Mouse (Mus musculus): Measurements from ENCODE around the gene Zic1.
A peak's percentile ranks its signal among the peaks of the same experiment; 100 is the strongest.

The Zic1 gene

GRCm38 (mm10) chr9:91384693-91385560, 19.3 kb upstream of the Zic1 start:
- no peak for DNase-seq (ENCODE audit: low spot score in 2 of 2)

DNA sequence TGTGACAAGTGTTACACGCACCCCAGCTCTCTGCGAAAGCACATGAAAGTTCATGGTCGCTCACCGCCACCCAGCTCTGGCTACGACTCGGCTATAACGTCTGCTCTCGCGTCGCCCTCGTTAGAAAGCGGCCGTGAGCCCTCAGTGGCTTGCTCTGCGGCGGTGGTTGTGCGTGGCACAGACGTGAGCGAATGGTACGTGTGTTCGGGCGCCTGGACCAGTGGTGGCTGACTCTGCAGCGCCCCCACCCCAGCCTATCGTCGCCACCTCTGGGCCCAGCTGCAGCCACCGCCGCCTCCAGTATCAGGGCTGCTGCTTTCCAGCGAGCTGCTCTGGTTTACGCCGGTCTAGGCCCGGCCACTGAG, 18.5 kb upstream of the Zic1 start:
- peak in 1 of 2 experiments; percentile 64 for DNase-seq (ENCODE audit: low spot score in 2 of 2)

GRCm38 (mm10) chr9:91383441-91384135, 18.0 kb upstream of the Zic1 start:
- DNase-seq (ENCODE audit: low spot score in 2 of 2) = peak in 1 of 2 experiments; percentile 72

DNA sequence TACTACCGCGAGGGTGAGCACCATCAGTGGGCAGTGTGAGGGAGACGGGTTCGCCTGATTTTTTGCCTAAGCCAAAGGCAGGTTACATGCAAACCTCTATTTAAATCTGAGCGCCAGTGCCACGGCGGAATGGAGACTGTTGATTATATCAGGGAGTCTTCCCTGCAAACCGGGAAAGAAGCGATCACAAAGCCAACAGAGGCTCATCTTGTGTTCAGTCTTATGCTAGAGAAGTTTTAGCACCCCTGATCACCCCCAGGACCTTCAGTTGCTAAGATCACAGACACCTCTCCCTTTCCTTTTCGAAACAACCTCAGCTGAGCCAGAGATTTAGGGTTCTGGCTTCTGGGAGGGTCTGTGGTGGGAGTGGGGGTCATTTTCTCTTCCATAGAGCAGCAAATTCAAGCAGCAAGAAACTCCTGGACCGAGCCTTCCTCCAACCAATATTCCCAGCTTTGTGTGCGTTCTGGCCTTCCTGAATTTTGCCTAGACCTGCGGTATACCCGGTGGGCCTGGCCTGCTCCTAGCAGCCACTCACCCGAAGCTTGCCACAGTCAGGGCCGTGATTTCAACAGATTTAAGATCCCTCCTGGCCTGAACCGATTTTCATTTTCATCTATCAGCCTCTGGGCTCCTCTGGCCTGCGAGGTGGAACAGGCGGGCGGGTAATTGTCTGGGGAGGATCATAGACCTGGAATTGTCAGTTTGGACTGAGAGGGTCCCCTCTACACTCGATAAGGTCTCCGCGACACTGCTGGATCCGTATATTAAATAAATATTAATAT, 17.1 kb upstream of the Zic1 start:
- DNase-seq (ENCODE audit: low spot score in 2 of 2) = peak in 1 of 2 experiments; percentile 46

GRCm38 (mm10) chr9:91382111-91382379, 16.4 kb upstream of the Zic1 start:
- DNase-seq (ENCODE audit: low spot score in 2 of 2) = no peak

DNA sequence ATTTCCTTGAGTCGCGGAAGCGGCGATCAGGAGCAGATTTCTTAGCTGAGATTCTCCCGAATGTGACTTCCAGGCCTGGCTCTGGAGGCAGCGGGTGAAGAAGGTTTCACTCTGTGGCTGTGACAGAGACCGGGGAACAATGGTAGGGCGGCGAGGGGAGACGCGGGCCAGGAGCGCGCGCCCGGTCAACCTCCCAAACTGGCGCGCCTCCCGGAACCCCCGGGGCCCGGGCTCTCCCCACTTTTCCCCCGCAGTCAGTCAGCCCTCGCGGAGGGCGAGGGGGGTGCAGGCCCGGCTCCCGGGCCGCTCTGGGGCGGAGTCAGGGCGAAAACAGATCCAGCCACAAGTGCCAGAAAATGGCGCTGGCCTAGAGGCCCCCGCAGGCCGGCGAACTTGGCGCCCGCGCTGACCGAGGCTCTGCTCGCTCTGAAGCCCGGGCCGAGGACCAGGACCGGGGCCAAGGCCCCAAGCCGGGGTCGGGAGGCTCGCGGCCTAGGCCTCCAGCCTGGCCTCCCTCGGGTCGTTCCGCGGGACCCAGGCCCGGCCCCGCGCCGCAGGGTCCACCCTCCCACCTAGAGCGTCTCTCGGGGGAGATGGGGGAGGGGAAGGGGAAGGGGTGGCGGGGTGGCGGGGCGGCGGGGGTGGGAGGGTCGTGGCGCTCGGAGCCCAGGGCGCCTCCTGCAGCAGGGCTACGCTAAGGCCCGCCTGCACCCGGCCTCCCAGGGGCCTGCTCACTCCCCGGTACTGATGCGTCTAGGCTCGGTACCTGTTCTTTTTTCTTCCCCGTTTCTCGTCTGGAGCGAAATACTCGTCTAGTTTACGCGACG, 15.9 kb upstream of the Zic1 start:
- peak; percentile 67 to 89 for DNase-seq (ENCODE audit: low spot score in 2 of 2)

GRCm38 (mm10) chr9:91380458-91380914, 14.9 kb upstream of the Zic1 start:
- peak in 1 of 2 experiments; percentile 49 for DNase-seq (ENCODE audit: low spot score in 2 of 2)

DNA sequence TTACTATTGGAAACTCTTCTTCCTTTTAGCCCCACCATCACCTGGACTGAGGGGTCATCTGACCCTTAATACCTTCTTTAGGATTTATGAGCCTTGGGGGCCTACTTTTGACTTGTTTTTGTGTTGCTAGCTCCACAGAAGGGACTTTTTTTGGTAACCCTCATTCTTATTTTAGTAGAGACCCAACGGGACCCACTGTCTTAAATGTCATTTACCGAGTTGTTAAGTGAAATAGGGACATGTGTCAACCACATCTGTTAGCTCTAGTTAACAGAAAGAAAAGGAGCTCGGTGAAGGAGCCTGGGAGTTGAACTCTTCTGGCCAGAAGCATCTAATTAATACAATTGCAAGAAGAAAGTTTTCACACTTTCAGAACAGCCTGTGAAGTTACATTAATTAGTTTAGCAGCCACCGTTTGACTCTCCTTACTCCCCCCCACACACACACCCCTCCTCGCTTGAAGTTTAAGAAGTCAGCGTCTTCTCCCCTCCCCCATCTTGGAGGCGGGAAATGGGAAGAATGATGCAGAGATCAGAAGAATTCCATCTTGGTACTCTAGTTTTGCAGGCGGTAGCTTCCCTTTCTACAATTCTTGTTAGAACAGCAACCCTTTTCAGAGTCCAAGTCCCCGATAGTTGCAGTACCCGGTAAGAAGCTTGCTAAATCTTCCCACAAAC, 14.3 kb upstream of the Zic1 start:
- peak in 1 of 2 experiments; percentile 32 for DNase-seq (ENCODE audit: low spot score in 2 of 2)

GRCm38 (mm10) chr9:91379300-91379635, 13.7 kb upstream of the Zic1 start:
- DNase-seq (ENCODE audit: low spot score in 2 of 2) = no peak

DNA sequence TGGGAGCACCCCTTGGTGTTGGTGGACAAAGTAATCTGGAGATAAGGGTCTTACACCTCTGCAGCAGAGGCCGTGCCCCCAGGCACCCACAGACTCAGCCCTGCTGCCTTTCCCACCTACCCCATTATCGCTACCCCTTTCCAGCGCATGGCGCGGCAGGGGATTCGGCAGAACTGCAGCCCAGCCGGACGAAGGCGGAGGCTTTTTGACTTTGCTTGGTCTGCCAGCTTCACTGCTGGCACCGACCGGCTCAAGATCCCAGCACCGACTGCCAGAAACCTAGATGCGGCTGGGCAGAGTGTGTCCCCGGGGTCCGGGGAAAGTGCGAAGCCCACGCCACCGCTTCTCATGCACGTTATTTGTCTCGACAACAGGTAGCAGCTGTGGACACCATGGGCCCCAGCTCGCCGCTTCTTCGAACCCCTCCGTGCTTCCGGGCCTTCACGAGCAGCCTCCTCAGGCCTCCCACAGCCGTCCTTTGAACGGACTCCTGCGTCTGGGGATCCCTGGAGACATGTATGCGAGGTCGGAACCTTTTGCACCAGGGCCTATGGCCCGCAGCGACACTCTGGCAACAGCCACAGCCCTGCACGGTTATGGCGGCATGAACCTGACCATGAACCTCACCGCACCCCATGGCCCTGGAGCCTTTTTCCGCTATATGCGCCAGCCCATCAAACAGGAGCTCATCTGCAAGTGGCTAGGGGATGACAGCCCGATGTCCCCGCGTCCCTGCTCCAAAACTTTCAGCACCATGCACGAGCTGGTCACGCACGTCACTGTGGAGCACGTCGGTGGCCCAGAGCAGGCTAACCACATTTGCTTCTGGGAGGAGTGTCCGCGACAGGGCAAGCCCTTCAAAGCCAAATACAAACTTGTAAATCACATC, 13.0 kb upstream of the Zic1 start:
- DNase-seq (ENCODE audit: low spot score in 2 of 2) = peak in 1 of 2 experiments; percentile 72

- DNase-seq (ENCODE audit: low spot score in 2 of 2) = peak in 1 of 2 experiments; percentile 78
Measured at GRCm38 (mm10) chr9:91377873-91378150, 12.2 kb upstream of the Zic1 start.

- peak in 1 of 2 experiments; percentile 49 for DNase-seq (ENCODE audit: low spot score in 2 of 2)
Measured at GRCm38 (mm10) chr9:91377036-91377872, 11.6 kb upstream of the Zic1 start.

DNA sequence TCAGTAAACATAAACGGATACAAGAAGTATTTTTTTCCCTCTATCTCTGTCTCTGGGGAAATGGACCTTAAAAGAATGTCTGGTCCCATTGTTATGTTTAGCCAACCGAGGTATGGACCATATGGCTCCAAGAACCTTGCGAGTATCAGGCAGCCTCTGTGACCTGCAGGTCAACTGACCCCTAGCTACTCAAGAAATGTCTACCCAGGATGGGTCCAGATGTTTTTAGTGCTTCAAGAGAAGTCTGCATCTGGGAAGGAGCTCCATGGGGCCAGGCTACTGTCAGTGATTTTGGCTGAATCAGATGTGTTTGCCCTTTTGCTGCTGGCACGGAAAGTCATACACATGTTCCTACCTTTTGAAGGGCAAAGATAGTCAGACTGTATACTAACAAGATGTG, 9.1 kb upstream of the Zic1 start:
- DNase-seq (ENCODE audit: low spot score in 2 of 2) = no peak

GRCm38 (mm10) chr9:91373811-91374575, 8.4 kb upstream of the Zic1 start:
- peak in 1 of 2 experiments; percentile 32 for DNase-seq (ENCODE audit: low spot score in 2 of 2)

- no peak for DNase-seq (ENCODE audit: low spot score in 2 of 2)
Measured at GRCm38 (mm10) chr9:91371608-91372007, 6.0 kb upstream of the Zic1 start.

- DNase-seq (ENCODE audit: low spot score in 2 of 2) = peak in 1 of 2 experiments; percentile 21
Measured at GRCm38 (mm10) chr9:91371011-91371410, 5.4 kb upstream of the Zic1 start.

DNA sequence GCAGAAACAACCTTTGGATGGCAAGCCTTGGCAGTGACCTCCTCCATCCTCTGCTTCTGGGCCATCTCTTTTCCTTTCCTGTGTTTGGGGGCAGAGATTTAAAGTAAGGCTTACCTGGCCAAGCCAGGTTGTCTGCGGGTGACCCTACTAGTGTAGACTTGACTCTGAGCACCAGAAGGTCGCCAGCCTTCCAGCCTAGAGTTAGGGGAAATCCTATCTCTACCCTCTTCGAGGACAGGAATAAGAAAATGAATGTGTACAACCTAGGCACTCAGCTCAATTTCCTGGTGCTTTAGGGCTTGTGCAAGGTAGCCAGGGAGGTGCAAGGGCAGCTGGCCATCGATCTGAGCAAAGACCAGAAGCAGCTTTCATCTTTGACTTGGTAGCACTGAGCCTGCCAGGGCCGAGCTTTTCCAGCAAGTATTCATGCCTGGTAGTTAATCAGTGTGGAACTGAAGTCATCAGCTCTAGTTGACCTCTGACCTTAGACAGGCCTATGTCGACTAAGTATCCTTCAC, 4.6 kb upstream of the Zic1 start:
- peak in 1 of 2 experiments; percentile 22 for DNase-seq (ENCODE audit: low spot score in 2 of 2)
